Mouse (Mus musculus) heart, embryonic 16.5 days (tissue): Measurements from ENCODE around the gene Olfr857. TPM values are rescaled to one million over a fixed set of nuclear protein-coding genes. Genes with fewer than 3 reads are reported as not detected.
"Not testable (repeated sequence)": the region's sequence is repeated elsewhere in the genome, so short reads cannot be mapped to it uniquely, and the experiment has no call there.

ENCODE experiments used
- ATAC-seq: fragments of 200-750 bp; cut with Nextera tagmentation; replicated peaks from 2 replicates; pipeline ENCODE4 v1.8.0; 2017; ENCODE audit warnings: moderate number of reproducible peaks; ENCODE audit not compliant: insufficient read depth, low FRiP score; ENCODE audit errors: extremely low read depth
- H3K27ac ChIP-seq: fragments of 300-500 bp; sonication (generic); 2 replicates; pipeline ENCODE4 v1.5.1; 2014; ENCODE audit warnings: mild to moderate bottlenecking, low read length, control low read depth, moderate library complexity
- H3K27me3 ChIP-seq: fragments of 300-500 bp; sonication (generic); 2 replicates; pipeline ENCODE4 v1.6.1; 2014; ENCODE audit warnings: low read length, mixed read lengths; ENCODE audit not compliant: control insufficient read depth, insufficient read depth
- H3K36me3 ChIP-seq: fragments of 300-500 bp; sonication (generic); 2 replicates; pipeline ENCODE4 v1.6.1; 2014; ENCODE audit not compliant: control insufficient read depth, insufficient read depth
- H3K4me1 ChIP-seq: fragments of 300-500 bp; sonication (generic); 2 replicates; pipeline ENCODE4 v1.6.1; 2014; ENCODE audit warnings: low read length, mixed read lengths; ENCODE audit not compliant: control insufficient read depth, insufficient read depth
- H3K4me2 ChIP-seq: fragments of 300-500 bp; sonication (generic); 2 replicates; pipeline ENCODE4 v1.6.1; 2014; ENCODE audit warnings: low read depth, mild to moderate bottlenecking, control low read depth, low read length
- H3K4me3 ChIP-seq: fragments of 300-500 bp; sonication (generic); 2 replicates; pipeline ENCODE4 v1.5.1; 2014; ENCODE audit warnings: mild to moderate bottlenecking, control low read depth, low read length
- H3K9ac ChIP-seq: fragments of 300-500 bp; sonication (generic); 2 replicates; pipeline ENCODE4 v1.6.1; 2014; ENCODE audit warnings: low read length, control low read depth
- H3K9me3 ChIP-seq: fragments of 300-500 bp; sonication (generic); replicated peaks from 2 replicates; pipeline ENCODE4 v1.6.1; 2016; ENCODE audit warnings: low read length; ENCODE audit not compliant: control insufficient read depth
- WGBS: fragments of 180-500 bp; shearing (Covaris S2); extraction: QIAGEN DNeasy Blood & Tissue Kit; methylation state at CpG from one replicate; pipeline ENCODE4 v1.1.7; 2014; 5-methylcytosine and 5-hydroxymethylcytosine counted together
- polyA plus RNA-seq: library from polyadenylated mRNA; unstranded; fragments of >200 nt; fragmentation: Nextera tagmentation; extraction: Ambion mirVana; gene quantifications from 2 replicates; pipeline ENCODE4 v1.2.1, GENCODE M21; 2015

Olfr857 gene
- polyA plus RNA-seq, result not detected in 2 replicates

DNA sequence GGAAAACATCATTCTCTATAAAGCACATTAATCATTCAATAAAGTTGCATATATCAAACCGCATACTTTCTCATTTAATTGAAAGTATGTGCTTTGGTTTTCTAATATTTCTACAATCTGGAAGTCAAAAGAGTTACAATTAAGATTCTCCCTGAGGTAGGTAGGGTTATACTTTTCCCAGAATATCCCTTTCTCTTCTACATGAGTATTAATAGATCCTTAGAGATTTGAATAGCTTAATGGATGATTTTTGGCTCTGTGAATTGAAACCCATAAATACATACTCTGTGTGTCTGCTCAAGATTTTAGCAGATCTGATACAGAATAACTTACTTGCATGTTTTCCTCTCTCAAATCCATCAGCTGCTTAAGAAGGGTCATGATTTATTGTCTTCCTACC is at the start of gene Olfr857:
Olfr857 (plus strand) TSS at position 301 of the 400 bp plus-strand sequence.
- WGBS, result 83% methylated on average over 1 of the region's 1 CpGs
- H3K9ac ChIP-seq, result no peak within 1 kb of the TSS
- no peak for ATAC-seq
- H3K9me3 ChIP-seq, result 0 out of 2 replicates have a peak, but pooled peaks cover 3% of the 10 kb centered on the region
- H3K36me3 ChIP-seq, result no peaks in the 10 kb centered on the region
- no peaks in the 10 kb centered on the region for H3K4me1 ChIP-seq
- no peak within 1 kb of the TSS for H3K4me3 ChIP-seq
- no peak within 1 kb of the TSS for H3K27ac ChIP-seq
- no peak within 1 kb of the TSS for H3K4me2 ChIP-seq
- H3K27me3 ChIP-seq, result no peaks in the 10 kb centered on the region

DNA sequence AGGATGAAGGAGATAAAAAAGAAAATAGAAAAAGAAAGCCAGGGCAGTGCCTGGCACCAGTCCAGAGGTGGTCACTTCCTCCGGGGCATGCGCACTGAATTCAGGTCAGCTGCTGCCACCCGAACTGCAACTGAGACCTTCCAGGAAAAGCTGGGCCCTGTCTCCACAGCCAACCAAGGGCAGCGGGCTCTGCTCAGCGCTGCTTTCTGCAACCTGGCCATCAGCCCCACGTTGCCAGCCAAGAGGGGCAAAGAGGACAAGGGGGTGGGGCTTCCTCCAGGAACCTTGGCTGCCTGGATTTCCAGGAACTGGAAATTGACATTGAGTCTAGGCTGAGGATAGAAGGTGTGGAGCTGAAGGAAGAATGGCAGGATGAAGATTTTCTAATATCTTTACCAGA is 19.0 kb upstream of the Olfr857 start:
- no peak for ATAC-seq
- Histone ChIP-seq H3K27me3 (no peaks in the 10 kb centered on the region), H3K27ac (no peak overlapping the region), H3K9me3 (no peaks in the 10 kb centered on the region), H3K4me1 (no peaks in the 10 kb centered on the region), H3K4me3 (no peak overlapping the region), H3K4me2 (no peak overlapping the region), H3K36me3 (no peaks in the 10 kb centered on the region), H3K9ac (no peak overlapping the region)
- 82% methylated on average over 6 of the region's 6 CpGs for WGBS

DNA sequence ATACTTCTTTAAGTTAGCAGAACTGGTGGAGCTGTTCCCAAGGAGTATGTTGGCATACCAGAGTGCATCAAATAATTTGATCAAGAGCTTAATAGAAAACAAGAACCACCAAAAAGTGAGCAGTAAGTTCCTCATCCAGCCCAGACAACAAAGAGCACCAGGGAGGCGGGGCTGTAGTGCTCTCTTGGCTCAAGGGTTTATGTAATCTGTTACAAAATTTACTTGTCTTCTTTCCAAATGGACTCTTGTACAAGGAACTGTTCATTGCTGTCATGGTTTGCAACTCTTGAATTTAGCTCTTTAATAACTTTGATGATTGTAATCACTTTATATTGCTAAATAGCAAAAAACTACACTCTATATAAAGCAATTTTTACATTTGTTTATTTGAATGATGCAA is 17.8 kb upstream of the Olfr857 start:
- Histone ChIP-seq H3K27me3 (no peaks in the 10 kb centered on the region), H3K9me3 (no peaks in the 10 kb centered on the region), H3K4me3 (no peak overlapping the region), H3K27ac (no peak overlapping the region), H3K4me2 (no peak overlapping the region), H3K4me1 (no peaks in the 10 kb centered on the region), H3K9ac (no peak overlapping the region), H3K36me3 (no peaks in the 10 kb centered on the region)
- no peak for ATAC-seq
- WGBS, result 66% methylated on average over 1 of the region's 1 CpGs

DNA sequence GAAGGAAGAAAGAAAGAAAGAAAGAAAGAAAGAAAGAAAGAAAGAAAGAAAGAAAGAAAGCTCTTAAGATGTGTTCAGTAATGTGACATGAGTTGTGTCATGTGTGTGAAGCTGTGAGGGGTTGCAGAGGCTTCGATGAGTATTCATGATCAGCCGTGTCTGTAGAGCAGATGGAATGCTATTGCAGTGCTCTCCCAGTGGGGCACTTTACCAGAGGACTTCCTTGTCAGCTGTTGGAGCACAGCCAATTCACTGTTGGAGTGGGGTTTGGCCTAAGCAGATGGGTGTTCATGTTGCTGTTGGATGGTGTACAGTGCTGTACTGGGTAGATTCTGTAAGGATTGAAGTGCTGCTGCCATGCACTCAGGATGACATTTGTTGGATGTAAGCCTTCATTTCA is 16.8 kb upstream of the Olfr857 start:
- Histone ChIP-seq H3K27ac (no peak overlapping the region), H3K4me2 (no peak overlapping the region), H3K9ac (no peak overlapping the region), H3K4me3 (no peak overlapping the region), H3K9me3 (no peaks in the 10 kb centered on the region), H3K4me1 (no peaks in the 10 kb centered on the region), H3K36me3 (no peaks in the 10 kb centered on the region), H3K27me3 (no peaks in the 10 kb centered on the region)
- no peak for ATAC-seq
- WGBS, result 73% methylated on average over 2 of the region's 2 CpGs

DNA sequence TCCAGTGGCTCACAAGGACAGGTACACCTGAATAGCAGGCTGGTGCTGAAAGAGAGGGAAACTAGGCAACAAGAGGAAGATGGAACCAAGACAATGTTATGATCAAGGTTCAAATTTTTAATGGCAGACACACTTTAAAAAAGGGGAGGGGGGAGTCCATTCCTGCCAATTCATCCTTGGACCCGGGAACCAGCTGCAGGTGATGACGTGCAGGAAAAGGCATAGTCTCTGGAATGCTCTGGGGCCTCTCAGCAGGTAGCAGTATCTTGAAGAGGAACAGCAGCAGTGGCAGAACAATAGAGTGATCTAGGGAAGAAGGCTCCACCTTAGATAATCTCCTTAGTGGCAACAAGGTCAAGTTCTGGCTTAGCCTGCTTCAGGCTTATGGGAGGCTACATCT is 14.9 kb upstream of the Olfr857 start:
- H3K27me3 ChIP-seq, H3K4me1 ChIP-seq, H3K4me3 ChIP-seq, H3K9ac ChIP-seq, H3K27ac ChIP-seq, ATAC-seq, H3K9me3 ChIP-seq, H3K4me2 ChIP-seq, H3K36me3 ChIP-seq: not testable (repeated sequence)
- 50% methylated on average over 2 of the region's 2 CpGs for WGBS

DNA sequence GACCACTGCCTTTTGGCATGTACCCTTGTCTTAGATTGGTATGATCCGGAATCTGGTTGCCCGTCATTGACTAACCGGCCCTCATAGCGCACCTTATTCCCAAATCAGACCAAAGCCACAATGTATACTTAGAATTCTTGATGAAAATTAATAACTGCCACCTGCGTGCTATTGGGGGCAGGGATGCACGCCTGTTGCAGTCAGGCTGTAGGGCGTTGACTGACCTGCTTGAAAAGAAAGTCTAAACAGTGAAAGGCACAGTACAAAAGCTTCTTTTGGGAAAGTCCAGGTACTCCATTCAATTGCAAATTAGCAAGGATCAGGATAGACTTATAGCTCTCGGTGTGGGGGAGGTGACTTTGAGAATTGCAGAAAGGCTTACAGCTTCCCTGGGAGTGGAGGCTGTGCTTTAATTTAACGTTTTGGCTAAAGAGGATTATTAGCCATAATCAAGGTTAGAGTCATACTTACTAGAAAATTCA is 14.3 kb upstream of the Olfr857 start:
- H3K4me3 ChIP-seq, H3K4me1 ChIP-seq, H3K27ac ChIP-seq, H3K36me3 ChIP-seq, ATAC-seq, H3K4me2 ChIP-seq, H3K9ac ChIP-seq, H3K27me3 ChIP-seq, H3K9me3 ChIP-seq: not testable (repeated sequence)
- 70% methylated on average over 9 of the region's 9 CpGs for WGBS

DNA sequence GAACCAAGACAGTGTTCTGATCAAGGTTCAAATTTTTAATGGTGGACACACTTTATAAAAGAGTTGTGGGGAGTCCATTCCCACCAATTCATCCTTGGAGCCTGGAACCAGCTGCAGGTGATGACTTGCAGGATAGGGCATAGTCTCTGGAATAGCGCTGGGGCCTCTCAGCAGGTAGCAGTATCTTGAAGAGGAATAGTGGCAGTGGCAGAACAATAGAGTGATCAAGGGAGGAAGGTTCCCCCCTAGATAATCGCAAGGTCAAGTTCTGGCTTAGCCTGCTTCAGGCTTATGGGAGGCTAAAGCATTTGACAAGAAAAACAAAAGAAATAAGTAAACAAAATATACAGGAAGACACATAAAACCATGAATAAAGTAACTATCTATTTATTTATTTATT is 4.7 kb upstream of the Olfr857 start:
- ATAC-seq, H3K36me3 ChIP-seq, H3K27ac ChIP-seq, H3K9ac ChIP-seq, H3K27me3 ChIP-seq, H3K4me1 ChIP-seq, H3K9me3 ChIP-seq, H3K4me3 ChIP-seq, H3K4me2 ChIP-seq: not testable (repeated sequence)
- 53% methylated on average over 2 of the region's 2 CpGs for WGBS

Other genes with a start within 250 kb of the Olfr857 start
- gene Olfr850, start 231.2 kb upstream of the Olfr857 start, polyA plus RNA-seq, result not detected in 2 replicates
- gene Olfr851, start 216.1 kb upstream of the Olfr857 start, polyA plus RNA-seq, result not detected in 2 replicates
- not detected in 2 replicates for gene Olfr853, start 168.4 kb upstream of the Olfr857 start, polyA plus RNA-seq
- gene Olfr854, start 142.1 kb upstream of the Olfr857 start, polyA plus RNA-seq, result not detected in 2 replicates
- gene Olfr855, start 126.8 kb upstream of the Olfr857 start, polyA plus RNA-seq, result not detected in 2 replicates
- gene Zfp317, start 87.3 kb upstream of the Olfr857 start, polyA plus RNA-seq, result 19.1 and 19.6 TPM in 2 replicates
- not detected in 2 replicates for gene Olfr58, start 70.8 kb downstream of the Olfr857 start, polyA plus RNA-seq
- gene Olfr859, start 95.5 kb downstream of the Olfr857 start, polyA plus RNA-seq, result not detected in 2 replicates
- not detected in 2 replicates for gene Olfr860, start 140.3 kb downstream of the Olfr857 start, polyA plus RNA-seq
- not detected in 2 replicates for gene Olfr862, start 178.6 kb downstream of the Olfr857 start, polyA plus RNA-seq
- gene Olfr77, start 207.4 kb downstream of the Olfr857 start, polyA plus RNA-seq, result 0.15 and 0.20 TPM in 2 replicates